Mouse (Mus musculus): ENCODE measurements around the gene Col27a1. TPM values are rescaled to one million over a fixed set of nuclear protein-coding genes. Genes with fewer than 3 reads are reported as not detected.

The Col27a1 gene
- polyA plus RNA-seq, 2 experiments: 1.2 to 3.8 TPM

- Histone ChIP-seq H3K9me3 (ENCODE audit: control insufficient read depth, low read length) (no peaks in the 10 kb centered on the region), H3K9ac (replicated peaks) (no peak overlapping the region)
- 61% methylated on average over 8 of the region's 8 CpGs for WGBS (ENCODE audit: insufficient replicate concordance)
Measured at GRCm38 (mm10) chr4:63275251-63275650, 61.4 kb downstream of the Col27a1 start.

GRCm38 (mm10) chr4:63276571-63276970 lies 62.8 kb downstream of the Col27a1 start:
- no peak overlapping the region for H3K4me3 ChIP-seq (ENCODE audit: insufficient read depth in 1 of 2, low read depth in 2 of 2, low read length in 2 of 2)
- no peaks in the 10 kb centered on the region for H3K4me1 ChIP-seq (replicated peaks; ENCODE audit: control insufficient read depth in 2 of 2, insufficient read depth in 2 of 2, low read length in 1 of 2)
- TF ChIP-seq CTCF (IDR thresholded peaks at IDR 0.05; ENCODE audit: low read depth): no peak
- no peak for TF ChIP-seq EP300 (IDR thresholded peaks at IDR 0.05; ENCODE audit: low read depth)
- H3K4me2 ChIP-seq (ENCODE audit: low read depth): no peak overlapping the region
- 44% methylated on average over 1 of the region's 1 CpGs for WGBS (ENCODE audit: insufficient replicate concordance)
- ATAC-seq (ENCODE audit: insufficient read depth) (no peak), DNase-seq (ENCODE audit: low read depth in 3 of 3, low spot score in 3 of 3) (no peak)
- no peaks in the 10 kb centered on the region for H3K9me3 ChIP-seq (ENCODE audit: control insufficient read depth, low read length)
- H3K36me3 ChIP-seq (replicated peaks; ENCODE audit: control insufficient read depth, insufficient read depth, low read depth): no peaks in the 10 kb centered on the region
- H3K27me3 ChIP-seq (ENCODE audit: control insufficient read depth, insufficient read depth, low read length): no peaks in the 10 kb centered on the region
- H3K27ac ChIP-seq: no peak overlapping the region
- no peak overlapping the region for H3K9ac ChIP-seq (replicated peaks)

More at GRCm38 (mm10) chr4:63275251-63275650, 61.4 kb downstream of the Col27a1 start:
- TF ChIP-seq EP300 (IDR thresholded peaks at IDR 0.05; ENCODE audit: low read depth): no peak
- TF ChIP-seq CTCF (IDR thresholded peaks at IDR 0.05; ENCODE audit: low read depth): no peak
- no peak overlapping the region for H3K4me3 ChIP-seq (ENCODE audit: insufficient read depth in 1 of 2, low read depth in 2 of 2, low read length in 2 of 2)
- H3K27me3 ChIP-seq (ENCODE audit: control insufficient read depth, insufficient read depth, low read length): no peaks in the 10 kb centered on the region
- no peaks in the 10 kb centered on the region for H3K4me1 ChIP-seq (replicated peaks; ENCODE audit: control insufficient read depth in 2 of 2, insufficient read depth in 2 of 2, low read length in 1 of 2)
- DNase-seq (ENCODE audit: low read depth in 3 of 3, low spot score in 3 of 3) (no peak), ATAC-seq (ENCODE audit: insufficient read depth) (no peak)
- H3K27ac ChIP-seq: no peak overlapping the region
- H3K4me2 ChIP-seq (ENCODE audit: low read depth): no peak overlapping the region
- no peaks in the 10 kb centered on the region for H3K36me3 ChIP-seq (replicated peaks; ENCODE audit: control insufficient read depth, insufficient read depth, low read depth)

- DNase-seq (ENCODE audit: low read depth in 3 of 3, low spot score in 3 of 3) (no peak), ATAC-seq (ENCODE audit: insufficient read depth) (no peak)
- Histone ChIP-seq H3K36me3 (replicated peaks; ENCODE audit: control insufficient read depth, insufficient read depth, low read depth) (no peaks in the 10 kb centered on the region), H3K27me3 (ENCODE audit: control insufficient read depth, insufficient read depth, low read length) (no peaks in the 10 kb centered on the region), H3K4me3 (ENCODE audit: insufficient read depth in 1 of 2, low read depth in 2 of 2, low read length in 2 of 2) (no peak overlapping the region), H3K4me1 (replicated peaks; ENCODE audit: control insufficient read depth in 2 of 2, insufficient read depth in 2 of 2, low read length in 1 of 2) (no peaks in the 10 kb centered on the region), H3K27ac (no peak overlapping the region), H3K9ac (replicated peaks) (no peak overlapping the region), H3K4me2 (ENCODE audit: low read depth) (no peak overlapping the region), H3K9me3 (ENCODE audit: control insufficient read depth, low read length) (no peaks in the 10 kb centered on the region)
- 58% methylated on average over 7 of the region's 7 CpGs for WGBS (ENCODE audit: insufficient replicate concordance)
- TF ChIP-seq CTCF (IDR thresholded peaks at IDR 0.05; ENCODE audit: low read depth) (no peak), EP300 (IDR thresholded peaks at IDR 0.05; ENCODE audit: low read depth) (no peak)
Measured at GRCm38 (mm10) chr4:63278821-63279220, 65.0 kb downstream of the Col27a1 start.

GRCm38 (mm10) chr4:63281694-63282093 lies 67.9 kb downstream of the Col27a1 start:
- H3K4me3 ChIP-seq (ENCODE audit: insufficient read depth in 1 of 2, low read depth in 2 of 2, low read length in 2 of 2): no peak overlapping the region
- WGBS (ENCODE audit: insufficient replicate concordance): 59% methylated on average over 6 of the region's 6 CpGs
- TF ChIP-seq CTCF (IDR thresholded peaks at IDR 0.05; ENCODE audit: low read depth) (no peak), EP300 (IDR thresholded peaks at IDR 0.05; ENCODE audit: low read depth) (no peak)

GRCm38 (mm10) chr4:63283319-63283718 lies 69.5 kb downstream of the Col27a1 start:
- Histone ChIP-seq H3K9ac (replicated peaks) (no peak overlapping the region), H3K36me3 (replicated peaks; ENCODE audit: control insufficient read depth, insufficient read depth, low read depth) (no peaks in the 10 kb centered on the region), H3K4me3 (ENCODE audit: insufficient read depth in 1 of 2, low read depth in 2 of 2, low read length in 2 of 2) (no peak overlapping the region), H3K27ac (no peak overlapping the region), H3K27me3 (ENCODE audit: control insufficient read depth, insufficient read depth, low read length) (no peaks in the 10 kb centered on the region), H3K9me3 (ENCODE audit: control insufficient read depth, low read length) (no peaks in the 10 kb centered on the region), H3K4me1 (replicated peaks; ENCODE audit: control insufficient read depth in 2 of 2, insufficient read depth in 2 of 2, low read length in 1 of 2) (no peaks in the 10 kb centered on the region), H3K4me2 (ENCODE audit: low read depth) (no peak overlapping the region)
- 54% methylated on average over 5 of the region's 5 CpGs for WGBS (ENCODE audit: insufficient replicate concordance)
- DNase-seq (ENCODE audit: low read depth in 3 of 3, low spot score in 3 of 3): no peak
- ATAC-seq (ENCODE audit: insufficient read depth): no peak
- TF ChIP-seq CTCF (IDR thresholded peaks at IDR 0.05; ENCODE audit: low read depth) (no peak), EP300 (IDR thresholded peaks at IDR 0.05; ENCODE audit: low read depth) (no peak)

More at GRCm38 (mm10) chr4:63281694-63282093, 67.9 kb downstream of the Col27a1 start:
- Histone ChIP-seq H3K9ac (replicated peaks) (no peak overlapping the region), H3K4me2 (ENCODE audit: low read depth) (no peak overlapping the region), H3K4me1 (replicated peaks; ENCODE audit: control insufficient read depth in 2 of 2, insufficient read depth in 2 of 2, low read length in 1 of 2) (no peaks in the 10 kb centered on the region), H3K36me3 (replicated peaks; ENCODE audit: control insufficient read depth, insufficient read depth, low read depth) (no peaks in the 10 kb centered on the region), H3K27me3 (ENCODE audit: control insufficient read depth, insufficient read depth, low read length) (no peaks in the 10 kb centered on the region), H3K9me3 (ENCODE audit: control insufficient read depth, low read length) (no peaks in the 10 kb centered on the region), H3K27ac (no peak overlapping the region)
- DNase-seq (ENCODE audit: low read depth in 3 of 3, low spot score in 3 of 3) (no peak), ATAC-seq (ENCODE audit: insufficient read depth) (no peak)

Measured in liver, embryonic 14.5 days (tissue).